Mouse (Mus musculus) ES-E14 (cell line): ENCODE measurements around the gene Klk7. TPM values are rescaled to one million over a fixed set of nuclear protein-coding genes. Genes with fewer than 3 reads are reported as not detected.
A peak's percentile ranks its signal among the peaks of the same experiment; 100 is the strongest.

ENCODE experiments used
- DNase-seq: peaks from one replicate; pipeline ENCODE4 v3.0.0-alpha.2; 2013; ENCODE audit warnings: low read depth, low spot score
- H3K27ac ChIP-seq: 2 replicates; pipeline ENCODE4 v1.5.1; 2012; ENCODE audit warnings: low read depth, mild to moderate bottlenecking, low read length, moderate library complexity, mixed read lengths; ENCODE audit not compliant: poor library complexity, insufficient read depth, severe bottlenecking
- H3K36me3 ChIP-seq: 2 replicates; pipeline ENCODE4 v1.6.1; 2012; ENCODE audit warnings: mild to moderate bottlenecking, low read length, moderate library complexity, mixed read lengths; ENCODE audit not compliant: control insufficient read depth, poor library complexity, insufficient read depth, severe bottlenecking
- H3K4me1 ChIP-seq, 2 experiments: fragments of 150-350 bp in 1 of 2; sonication (generic) in 1 of 2; 2 replicates each; pipeline ENCODE4 v1.6.1; 2012; ENCODE audit warnings: low read length in 2 of 2, mild to moderate bottlenecking in 1 of 2, mixed read lengths in 1 of 2; ENCODE audit not compliant: control insufficient read depth in 2 of 2, insufficient read depth in 2 of 2, poor library complexity in 1 of 2
- H3K4me3 ChIP-seq, 2 experiments: fragments of 150-350 bp in 1 of 2; sonication (generic) in 1 of 2; 2 replicates each; pipeline ENCODE4 v1.5.1; 2012; ENCODE audit warnings: low read length in 2 of 2, low read depth in 1 of 2, mild to moderate bottlenecking in 1 of 2, mixed read lengths in 1 of 2; ENCODE audit not compliant: insufficient read depth in 1 of 2, poor library complexity in 1 of 2, severe bottlenecking in 1 of 2
- H3K9ac ChIP-seq: 2 replicates; pipeline ENCODE4 v1.6.1; 2012; ENCODE audit warnings: low read depth, mild to moderate bottlenecking, low read length, mixed read lengths; ENCODE audit not compliant: poor library complexity, insufficient read depth, severe bottlenecking
- H3K9me3 ChIP-seq: fragments of 150-350 bp; sonication (generic); 2 replicates; pipeline ENCODE4 v1.6.1; 2012; ENCODE audit warnings: low read depth, mild to moderate bottlenecking, low read length; ENCODE audit not compliant: control insufficient read depth, insufficient read depth
- CHD2 ChIP-seq: IDR thresholded peaks from 2 replicates; pipeline ENCODE4 v1.6.1; 2014; ENCODE audit warnings: mild to moderate bottlenecking, low read depth, low read length, inconsistent platforms
- HCFC1 ChIP-seq: IDR thresholded peaks from 2 replicates; pipeline ENCODE4 v1.6.1; 2012; ENCODE audit warnings: low read length, inconsistent platforms, borderline replicate concordance; ENCODE audit not compliant: insufficient read depth
- MAFK ChIP-seq: IDR thresholded peaks from 2 replicates; pipeline ENCODE4 v1.6.1; 2014; ENCODE audit warnings: mild to moderate bottlenecking, low read depth, low read length, inconsistent platforms; ENCODE audit not compliant: insufficient read depth
- ZC3H11A ChIP-seq: IDR thresholded peaks from 2 replicates; pipeline ENCODE4 v1.6.1; 2012; ENCODE audit warnings: low read depth, mild to moderate bottlenecking, inconsistent platforms, low read length, borderline replicate concordance
- ZNF384 ChIP-seq: IDR thresholded peaks from 2 replicates; pipeline ENCODE4 v1.6.1; 2012; ENCODE audit warnings: low read depth, low read length, inconsistent platforms
- in situ Hi-C, 2 experiments: fragments of 600-800 bp; cut with MboI; formaldehyde crosslinking; loops; one replicate each; pipeline ENCODE4 v1.15.1; 2025; ENCODE audit warnings: low sequenced_read_pairs in 2 of 2, inconsistent platforms in 1 of 2; ENCODE audit not compliant: unreplicated experiment in 2 of 2
- total RNA-seq: library from RNA; depleted of rRNA; stranded (reverse); fragments of 300-350 nt; gene quantifications from 2 replicates; pipeline ENCODE4 v1.2.3, GENCODE M21; 2012

The Klk7 gene
- total RNA-seq, 1 experiment: 0.49 TPM

DNA sequence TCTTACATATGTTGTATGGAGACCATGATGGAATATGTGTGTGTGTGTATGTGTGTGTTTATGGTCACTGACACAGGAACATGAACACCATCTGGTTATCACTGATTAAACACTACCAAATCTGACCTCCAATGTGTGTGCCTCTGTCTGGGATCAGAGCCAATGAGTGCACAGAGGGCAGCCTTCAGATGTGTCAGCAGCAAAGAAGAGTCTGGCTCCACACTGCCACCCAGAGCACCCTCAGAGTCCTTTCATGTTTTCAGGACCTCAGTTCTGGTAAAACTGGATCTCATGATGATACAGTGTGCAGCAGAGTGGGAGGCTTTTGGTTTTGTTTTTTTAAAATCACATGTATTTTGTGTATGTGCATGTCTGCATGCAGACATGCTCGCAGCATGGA lies 25.8 kb upstream of the Klk7 start:
- H3K9me3 ChIP-seq: no peaks in the 10 kb centered on the region
- TF ChIP-seq MAFK (no peak), ZC3H11A (no peak), ZNF384 (no peak), CHD2 (no peak), HCFC1 (no peak)
- H3K4me1 ChIP-seq: peaks cover 0 to 16% of the 10 kb centered on the region in 2 experiments; a peak in 3 of 4 replicates
- H3K9ac ChIP-seq: no peak overlapping the region
- no peak overlapping the region for H3K27ac ChIP-seq
- in situ Hi-C loops: no loop called here
- no peak for DNase-seq
- H3K4me3 ChIP-seq: no peak overlapping the region
- H3K36me3 ChIP-seq: no peaks in the 10 kb centered on the region

DNA sequence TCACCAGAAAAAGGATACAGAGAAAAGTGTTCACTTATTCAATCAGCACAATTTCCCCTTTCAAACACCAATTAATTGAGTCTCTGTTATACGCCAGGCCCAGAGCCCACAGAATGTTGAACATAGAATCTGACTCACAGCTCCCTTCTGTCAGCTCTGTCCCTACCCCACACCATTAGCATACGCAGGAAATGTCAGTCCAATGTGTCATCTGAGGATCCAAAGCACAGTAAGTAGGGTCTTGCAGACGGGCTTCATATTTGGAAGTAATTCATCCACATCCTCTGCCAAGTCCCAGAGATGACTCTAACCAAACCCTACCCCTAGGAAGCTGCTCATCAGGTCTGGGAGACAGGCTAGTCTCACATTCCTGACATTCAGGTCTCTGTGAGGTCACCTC lies 23.0 kb upstream of the Klk7 start:
- in situ Hi-C loops: no loop called here
- Histone ChIP-seq H3K4me1 (no peaks in the 10 kb centered on the region; a peak in 1 of 4 replicates), H3K9me3 (no peaks in the 10 kb centered on the region), H3K4me3 (no peak overlapping the region), H3K36me3 (no peaks in the 10 kb centered on the region), H3K9ac (no peak overlapping the region), H3K27ac (no peak overlapping the region)
- no peak for DNase-seq
- no peak for TF ChIP-seq HCFC1
- TF ChIP-seq CHD2: no peak
- no peak for TF ChIP-seq ZNF384
- no peak for TF ChIP-seq MAFK
- no peak for TF ChIP-seq ZC3H11A

DNA sequence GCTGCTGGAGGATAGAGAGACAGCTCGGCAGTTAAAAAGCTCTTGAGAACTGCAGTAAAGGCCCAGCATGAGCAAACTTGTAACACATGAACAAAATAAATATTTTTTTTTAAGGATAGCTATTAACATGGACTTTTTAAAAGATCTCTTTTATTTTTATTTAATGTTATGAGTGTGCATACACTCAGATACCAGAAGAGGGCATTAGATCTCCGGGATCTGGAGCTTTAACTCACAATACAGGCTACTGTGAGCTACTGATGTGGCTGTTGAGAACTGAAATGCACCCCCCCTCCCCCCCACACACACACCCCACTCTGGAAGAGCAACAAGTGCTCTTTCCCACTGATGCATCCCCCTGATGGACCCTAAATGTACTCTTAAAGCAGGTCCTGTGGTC lies 21.8 kb upstream of the Klk7 start:
- H3K27ac ChIP-seq: no peak overlapping the region
- no peak for DNase-seq
- in situ Hi-C loops: no loop called here
- no peaks in the 10 kb centered on the region for H3K36me3 ChIP-seq
- H3K9me3 ChIP-seq: no peaks in the 10 kb centered on the region
- H3K4me1 ChIP-seq: no peaks in the 10 kb centered on the region
- H3K9ac ChIP-seq: no peak overlapping the region
- TF ChIP-seq CHD2 (no peak), HCFC1 (no peak), ZC3H11A (no peak), ZNF384 (no peak), MAFK (no peak)
- H3K4me3 ChIP-seq: no peak overlapping the region

DNA sequence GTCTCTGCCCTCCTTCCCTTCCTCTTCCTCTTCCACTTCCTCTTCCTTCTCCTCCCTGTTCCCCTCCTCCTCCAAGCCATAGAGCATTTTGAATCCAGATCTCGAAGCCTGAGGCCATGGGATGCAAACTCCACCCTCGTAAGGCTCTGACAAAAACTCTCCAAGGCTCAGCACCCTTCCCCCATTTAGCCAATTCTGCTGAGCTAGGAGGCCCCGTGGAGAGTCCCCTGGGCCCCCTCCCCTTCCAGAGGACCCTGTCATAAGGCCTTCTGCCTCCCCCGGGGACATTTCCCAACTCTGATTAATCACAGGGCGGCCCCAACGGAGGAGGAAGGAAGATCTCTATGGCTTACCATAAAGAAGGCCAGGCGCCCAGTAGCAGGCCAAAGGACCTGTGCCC lies 19.5 kb upstream of the Klk7 start, which contains the start of gene Klk9:
Gene Klk9, plus strand, starts transcription at position 301 of the 400 bp plus-strand sequence.
- TF ChIP-seq MAFK (no peak), ZC3H11A (no peak), HCFC1 (no peak), ZNF384 (no peak), CHD2 (no peak)
- DNase-seq: no peak
- in situ Hi-C loops: no loop called here
- H3K9ac ChIP-seq: no peak within 1 kb of the TSS
- no peak within 1 kb of the TSS for H3K4me3 ChIP-seq
- H3K9me3 ChIP-seq: no peaks in the 10 kb centered on the region
- H3K36me3 ChIP-seq: no peaks in the 10 kb centered on the region
- H3K27ac ChIP-seq: no peak within 1 kb of the TSS
- H3K4me1 ChIP-seq: peaks cover 0 to 4% of the 10 kb centered on the region in 2 experiments; a peak in 1 of 4 replicates

DNA sequence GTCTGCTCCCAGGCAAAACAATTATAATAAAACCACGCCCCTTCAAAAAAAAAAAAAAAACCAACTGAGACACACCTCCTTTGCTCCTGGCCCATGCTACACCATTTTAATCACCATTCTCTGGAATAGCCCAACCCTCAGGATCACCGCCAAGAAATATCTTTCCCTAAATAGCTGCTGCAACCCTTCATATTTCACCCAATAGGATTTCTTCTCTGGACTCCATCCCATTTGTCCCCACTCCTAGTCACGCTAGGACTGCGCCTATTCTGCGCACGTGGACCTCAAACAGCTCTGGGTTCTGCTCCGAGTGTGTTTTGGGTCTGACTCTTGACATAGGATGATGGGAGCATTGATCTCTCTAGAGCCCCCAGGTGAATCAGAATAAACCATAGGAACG lies 14.7 kb upstream of the Klk7 start:
- peak overlapping the region; percentile 60 for H3K4me3 ChIP-seq
- in situ Hi-C loops: no loop called here
- DNase-seq: no peak
- no peak overlapping the region for H3K27ac ChIP-seq
- H3K36me3 ChIP-seq: no peaks in the 10 kb centered on the region
- no peaks in the 10 kb centered on the region for H3K9me3 ChIP-seq
- TF ChIP-seq HCFC1: no peak
- no peak for TF ChIP-seq CHD2
- TF ChIP-seq ZNF384: 0 out of 2 replicates have a peak, but pooled peaks have one; percentile 20
- H3K9ac ChIP-seq: peak overlapping the region; percentile 40; the same call in 1 of the 2 replicates
- H3K4me1 ChIP-seq: peaks cover 0 to 9% of the 10 kb centered on the region in 2 experiments; a peak in 2 of 4 replicates
